Mouse (Mus musculus) left cerebral cortex, postnatal 4 days (tissue): ENCODE measurements around the gene Snu13. TPM values are rescaled to one million over a fixed set of nuclear protein-coding genes. Genes with fewer than 3 reads are reported as not detected.

Source experiments
- DNase-seq: peaks from one replicate; pipeline ENCODE4 v3.0.0-alpha.2; 2022
- intact Hi-C: fragments of 180-260 bp; cut with DNase I; formaldehyde crosslinking; loops from one replicate; pipeline ENCODE4 v1.15.1; 2025
- total RNA-seq, 2 experiments: library from RNA; stranded (reverse); gene quantifications; 2 replicates each; pipeline ENCODE4 v1.2.3; 2021

The Snu13 gene
- total RNA-seq, 2 experiments from 2014 or later: 123 to 130 TPM

DNA sequence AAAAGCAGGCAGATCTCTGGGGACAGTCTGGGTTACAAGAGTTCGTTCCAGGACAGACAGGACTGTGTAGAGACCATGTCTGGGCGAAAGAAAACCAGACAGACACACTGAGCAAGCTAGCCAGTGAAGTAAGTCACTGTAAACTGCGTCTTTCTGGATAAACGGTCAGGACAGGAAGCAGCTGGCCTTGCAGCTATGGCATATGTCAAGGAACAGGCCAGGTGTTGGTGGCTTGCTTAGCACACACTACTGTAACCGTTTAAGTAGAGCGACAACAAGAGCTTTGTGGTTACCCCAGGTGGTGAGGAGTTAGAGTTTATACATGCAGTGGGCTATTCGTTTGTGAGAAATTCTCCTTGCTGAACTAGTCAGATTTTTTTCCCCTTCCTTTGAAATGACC lies 19.7 kb downstream of the Snu13 start:
- intact Hi-C loops: no loop called here
- no peak for DNase-seq

DNA sequence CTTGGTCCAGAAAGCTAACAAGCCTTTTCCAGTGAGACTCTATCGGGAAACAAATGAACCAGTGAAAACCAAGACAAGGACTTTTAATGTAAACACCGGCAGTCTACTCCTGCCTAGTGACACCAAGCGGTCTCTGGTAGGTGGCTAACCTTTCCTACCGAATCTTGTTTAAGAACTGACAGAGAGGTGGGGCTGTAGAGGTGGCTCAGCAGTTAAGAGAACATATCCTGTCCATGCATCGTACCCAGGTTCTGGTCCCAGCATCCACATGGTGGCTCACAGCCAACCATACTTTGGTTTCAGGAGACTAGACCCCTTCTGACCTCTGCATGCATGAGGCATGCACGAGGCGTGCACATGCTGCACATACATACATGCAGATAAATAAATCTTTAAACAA lies 20.1 kb downstream of the Snu13 start:
- intact Hi-C loops: no loop called here
- DNase-seq: no peak

DNA sequence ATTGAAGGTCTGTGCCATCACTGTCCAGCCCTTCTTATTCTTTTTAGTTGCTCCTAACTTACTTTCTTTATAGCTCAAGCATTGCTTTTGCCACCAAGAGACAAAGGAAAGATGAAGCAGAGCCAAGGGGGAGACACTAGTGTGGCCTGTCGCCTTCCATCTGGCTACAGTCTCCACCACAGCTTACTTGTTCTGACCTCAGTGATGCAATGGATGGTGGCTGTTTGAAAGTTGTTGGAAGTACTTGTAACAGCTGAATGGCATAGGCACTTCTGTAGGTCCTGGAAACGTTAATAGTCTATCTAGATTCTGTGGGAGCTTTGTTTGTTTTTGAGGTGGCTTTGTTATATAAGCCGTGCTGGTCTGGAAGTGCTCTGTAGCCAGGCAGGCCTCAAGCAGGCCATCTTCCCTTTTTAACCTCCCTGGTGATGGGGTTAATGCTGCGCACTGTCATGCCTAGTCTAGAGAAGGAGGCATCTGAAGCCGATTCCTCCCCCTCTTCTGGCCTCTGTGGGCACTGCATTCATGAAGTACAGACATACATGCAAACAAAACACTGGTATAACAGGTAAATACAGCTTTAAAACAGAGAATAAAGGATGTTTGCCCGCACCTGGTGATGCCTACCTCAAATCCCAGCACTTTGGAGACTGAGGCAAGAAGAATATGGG lies 23.3 kb downstream of the Snu13 start:
- intact Hi-C loops: no loop called here
- DNase-seq: no peak

DNA sequence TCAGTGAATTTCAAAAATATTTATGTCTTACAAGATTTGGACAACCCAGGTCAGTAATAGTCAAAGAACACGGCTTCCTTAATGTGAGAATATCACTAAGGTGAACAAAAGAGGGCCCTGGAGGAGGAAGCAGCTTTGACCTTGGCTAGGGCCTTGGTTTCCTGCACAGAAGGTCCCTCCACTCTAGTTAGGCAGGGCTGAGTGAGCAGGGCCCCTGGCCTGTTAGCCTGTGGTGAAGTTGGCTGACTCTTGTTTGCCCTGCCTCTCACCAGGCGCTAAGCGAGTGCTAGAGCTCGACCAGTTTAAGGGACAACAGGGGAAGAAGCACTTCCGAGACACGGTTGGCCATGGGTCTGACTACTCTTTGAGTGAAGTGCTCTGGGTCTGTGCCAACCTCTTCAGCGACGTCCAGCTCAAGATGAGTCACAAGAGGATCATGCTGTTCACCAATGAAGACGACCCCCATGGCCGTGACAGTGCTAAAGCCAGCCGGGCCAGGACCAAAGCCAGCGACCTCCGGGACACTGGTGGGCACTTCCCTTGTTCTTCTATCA lies 24.8 kb downstream of the Snu13 start:
- intact Hi-C loops: no loop called here
- DNase-seq: no peak

DNA sequence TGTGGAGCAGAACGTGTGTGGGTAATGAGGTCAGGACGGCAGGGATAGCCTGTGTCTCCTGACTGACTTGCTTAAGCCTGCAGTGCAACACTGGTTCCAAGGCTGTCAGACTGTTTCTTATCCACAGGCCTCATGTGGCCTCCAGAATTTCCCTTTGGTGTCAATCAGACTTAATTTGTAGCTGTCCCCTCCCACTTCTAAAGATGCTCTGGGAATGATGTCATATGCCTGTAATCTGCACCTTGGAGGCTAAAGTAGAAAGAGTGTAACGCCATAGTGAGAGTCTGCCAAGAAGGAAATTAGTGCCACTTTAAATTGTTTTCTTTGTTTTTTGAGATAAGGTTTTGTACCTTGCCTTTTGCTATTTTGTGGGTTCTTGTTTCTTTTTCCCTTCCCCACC lies 28.1 kb downstream of the Snu13 start:
- intact Hi-C loops: no loop called here
- DNase-seq: no peak

DNA sequence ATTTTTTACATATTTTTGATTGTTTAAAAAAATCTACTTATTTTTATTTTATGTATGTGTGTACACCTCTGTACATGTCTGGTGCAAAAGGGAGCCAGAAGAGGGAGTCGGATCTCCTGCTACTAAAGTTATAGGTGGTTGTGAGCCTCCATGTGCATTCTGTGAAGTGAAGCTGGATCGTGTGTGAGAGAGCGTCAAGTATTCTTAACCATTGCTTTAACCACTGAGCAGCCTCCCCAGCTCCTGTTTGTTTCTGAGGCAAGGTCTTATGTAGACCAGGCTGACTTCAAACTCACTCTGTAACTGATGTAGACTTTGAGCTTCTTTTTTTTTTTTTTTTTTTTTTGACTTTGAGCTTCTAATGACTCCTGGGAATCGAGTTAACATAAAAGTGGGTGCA lies 29.9 kb downstream of the Snu13 start:
- no peak for DNase-seq
- intact Hi-C loops: no loop called here

DNA sequence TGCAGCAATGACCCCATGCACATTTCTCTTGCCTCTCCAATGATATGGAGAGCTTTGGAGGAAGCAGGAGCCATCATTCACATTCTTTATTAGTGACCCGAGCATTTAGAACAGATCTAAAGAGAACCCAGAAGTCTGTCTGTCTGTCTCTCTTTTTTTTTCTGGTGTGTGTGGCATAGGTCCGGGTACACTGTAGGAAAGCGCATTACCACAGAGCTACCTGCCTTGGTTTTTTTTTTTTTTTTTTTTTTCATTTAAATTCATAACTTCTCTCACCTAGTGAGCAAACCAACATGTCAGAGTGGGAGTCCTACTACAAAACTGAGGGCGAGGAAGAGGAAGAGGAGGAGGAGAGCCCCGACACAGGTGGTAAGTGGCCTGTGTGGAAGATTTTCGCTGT lies 30.6 kb downstream of the Snu13 start:
- no peak for DNase-seq
- intact Hi-C loops: no loop called here

DNA sequence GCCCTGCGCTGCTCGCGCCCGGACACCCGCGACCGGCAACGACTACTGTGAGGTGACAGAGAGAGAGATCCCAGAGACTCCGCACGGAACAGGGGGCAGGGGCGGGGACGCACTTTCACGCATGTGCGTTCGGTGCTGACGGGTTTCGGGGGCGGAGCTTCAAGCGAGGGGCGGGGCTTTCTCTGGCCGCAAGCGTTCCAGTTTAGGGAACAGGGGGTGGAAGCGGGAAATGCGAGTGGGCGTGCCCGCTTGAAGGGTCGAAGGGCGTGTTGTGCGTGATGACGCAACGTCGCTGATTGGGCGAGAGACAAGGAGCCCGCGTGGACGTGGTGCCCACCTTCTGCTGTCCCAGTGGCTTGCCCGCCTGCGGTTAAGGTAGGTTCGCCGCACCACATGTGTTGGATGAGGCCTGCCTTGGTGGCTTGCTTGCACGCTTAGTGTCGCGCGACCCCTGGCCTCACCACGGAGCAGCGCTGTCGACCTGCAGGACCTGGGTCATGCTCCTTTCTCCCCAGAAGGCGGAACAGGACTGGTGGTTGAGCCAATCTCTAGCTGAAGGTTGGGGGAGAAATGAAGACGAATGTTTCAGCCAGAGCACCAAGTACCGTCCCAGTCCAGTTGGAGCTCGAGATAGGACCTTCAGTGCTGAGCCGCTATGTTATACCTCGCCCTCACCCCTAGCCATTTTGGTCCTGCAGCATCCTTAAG lies 31.1 kb downstream of the Snu13 start:
- intact Hi-C loops: no loop called here
- peak; percentile 100 for DNase-seq

DNA sequence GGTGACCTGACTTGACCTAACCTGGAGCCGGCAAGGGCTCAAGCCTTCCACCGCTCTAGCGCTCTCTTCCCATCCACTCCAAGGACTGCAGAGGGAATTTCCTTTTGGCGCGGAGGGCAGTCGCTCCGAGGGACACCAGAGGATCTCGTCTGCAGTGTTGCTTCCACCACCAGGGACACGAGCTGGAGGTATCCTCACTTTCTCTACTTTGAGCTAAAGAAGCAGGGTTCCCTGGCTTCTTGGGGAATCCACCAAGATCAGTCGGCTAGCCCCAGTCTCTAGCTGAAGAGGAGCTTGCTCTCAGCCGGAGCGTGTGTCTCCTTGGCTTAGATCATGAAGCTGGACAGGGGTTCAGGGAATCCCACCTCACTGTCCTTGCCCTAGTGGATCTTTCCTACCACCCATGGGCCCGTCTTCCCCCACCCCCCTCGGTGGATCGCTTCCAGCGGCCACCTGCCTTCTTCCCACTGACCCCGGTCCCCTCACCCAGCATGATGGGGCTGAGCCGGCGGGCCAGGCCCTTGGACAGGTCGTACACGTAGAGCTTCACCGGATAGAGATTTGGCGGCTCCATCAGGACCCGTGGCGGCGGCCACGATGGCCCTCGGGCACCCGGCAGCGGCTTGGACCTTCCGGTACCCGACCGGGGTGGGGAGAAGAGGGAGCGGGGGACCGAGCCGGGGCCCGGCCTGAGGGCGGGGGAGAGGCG lies 31.9 kb downstream of the Snu13 start:
- peak; percentile 62 for DNase-seq
- intact Hi-C loops: no loop called here

DNA sequence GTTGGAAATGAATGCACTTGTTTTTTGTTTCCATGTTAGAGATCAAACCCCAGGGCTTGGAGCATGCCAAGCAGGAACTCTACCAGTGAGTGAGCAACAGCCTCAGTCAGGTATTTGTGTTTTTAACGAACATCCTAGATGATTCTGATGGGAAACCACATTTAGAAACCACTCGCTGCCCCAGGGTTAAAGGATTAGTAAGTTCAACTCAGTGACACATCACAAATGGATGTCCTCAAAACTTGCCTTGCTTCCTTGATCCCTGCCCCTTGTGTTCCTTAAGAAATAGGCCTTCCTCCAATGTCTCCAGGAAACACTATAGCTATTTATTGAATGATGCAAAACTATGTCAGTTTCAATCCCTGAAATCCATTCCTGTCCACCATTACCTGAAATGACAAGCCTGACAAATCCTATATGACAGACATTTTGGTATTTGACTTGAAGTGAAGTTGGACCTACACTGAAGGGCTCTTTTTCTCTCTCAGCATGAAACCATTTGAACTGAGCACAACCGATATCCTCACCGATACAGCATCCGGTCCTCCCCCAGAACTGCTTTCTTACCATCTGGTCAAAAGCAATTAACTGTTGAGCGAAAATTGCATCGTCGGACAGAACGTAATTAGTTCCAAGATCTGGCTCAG lies 32.5 kb downstream of the Snu13 start:
- no peak for DNase-seq
- intact Hi-C loops: no loop called here

DNA sequence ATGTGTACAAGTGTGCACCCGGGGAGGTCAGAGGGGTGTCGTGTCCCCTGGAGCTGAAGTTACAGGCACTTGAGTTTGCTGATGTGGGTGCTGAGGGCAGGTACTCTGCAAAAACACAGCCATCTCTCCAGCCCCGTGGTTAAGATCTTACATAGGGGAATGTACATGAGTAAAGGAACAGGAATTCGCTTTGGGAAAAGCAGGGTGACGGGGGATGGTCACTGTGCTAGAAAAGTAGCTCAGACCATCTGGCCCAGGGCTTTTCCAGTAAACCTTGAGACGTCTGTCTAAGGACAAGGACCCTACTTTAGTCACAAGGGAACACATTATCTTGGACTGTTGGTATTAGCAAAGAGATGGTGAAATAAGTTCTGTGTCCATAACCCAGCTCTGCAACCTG lies 35.5 kb downstream of the Snu13 start:
- intact Hi-C loops: no loop called here
- no peak for DNase-seq

DNA sequence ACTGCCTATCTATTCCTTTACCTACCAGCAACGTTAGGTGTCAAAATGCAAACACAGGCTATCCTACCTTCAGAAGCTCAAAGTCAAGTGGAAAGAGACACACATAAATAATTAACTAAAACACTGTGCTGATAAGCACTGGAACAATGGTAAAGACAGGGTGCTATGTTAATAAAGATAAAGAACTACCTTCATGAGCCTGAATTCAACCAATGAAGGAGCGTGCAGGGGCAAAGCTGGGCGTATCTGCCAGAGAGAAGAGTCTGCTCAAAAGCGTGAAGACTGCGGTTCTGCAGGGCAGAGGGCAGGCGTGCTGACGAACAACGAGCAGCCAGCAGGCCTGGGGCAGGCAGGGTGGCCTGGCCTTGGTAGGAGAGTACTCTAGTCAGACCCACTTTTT lies 43.1 kb downstream of the Snu13 start:
- intact Hi-C loops: no loop called here
- DNase-seq: no peak

DNA sequence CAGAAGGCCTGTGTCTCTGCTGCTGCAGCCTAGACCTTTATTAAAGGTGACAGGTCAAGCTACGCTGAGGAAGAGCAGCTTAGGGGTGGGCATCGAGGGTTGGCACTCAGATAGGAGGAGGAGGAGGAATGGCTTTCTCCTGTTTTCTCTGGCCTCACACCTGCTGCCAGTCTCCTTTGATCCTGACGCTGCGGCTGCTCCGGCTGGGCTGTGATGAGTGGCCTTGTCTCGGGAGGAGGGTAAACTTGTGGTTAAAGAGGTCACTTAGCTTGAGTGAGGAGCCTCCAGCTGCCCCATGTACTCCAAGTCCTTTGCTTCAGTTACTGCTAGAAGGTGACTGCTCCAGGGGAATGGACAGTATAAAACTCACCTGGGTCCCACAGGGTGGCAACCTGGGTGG lies 53.4 kb downstream of the Snu13 start:
- DNase-seq: no peak
- intact Hi-C loops: no loop called here

DNA sequence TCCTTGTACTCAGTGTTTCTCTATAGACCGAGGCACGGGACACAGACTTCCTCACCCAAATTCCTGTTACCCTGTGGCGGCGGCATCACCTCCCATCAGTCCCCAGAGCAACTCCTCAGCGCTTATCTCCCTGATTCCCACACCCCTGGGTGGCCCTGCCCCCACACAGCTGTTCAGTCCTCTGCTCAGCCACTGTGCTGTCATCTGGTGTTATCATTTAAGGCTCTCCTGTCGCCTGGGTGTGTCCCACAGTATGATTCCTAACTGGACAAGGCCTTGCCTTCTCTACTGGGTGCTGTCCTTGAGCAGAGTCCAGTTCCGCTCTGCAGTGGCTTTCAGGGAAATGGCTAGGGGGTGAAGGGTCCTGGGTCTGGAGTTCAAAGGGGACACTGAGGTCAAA lies 56.8 kb downstream of the Snu13 start:
- intact Hi-C loops: no loop called here
- no peak for DNase-seq

Other genes with a start within 250 kb of the Snu13 start
- gene Tef, start 245.2 kb downstream of the Snu13 start, total RNA-seq: 10 to 100 TPM; 68.1 to 69.6 TPM
- gene Tob2, start 188.8 kb downstream of the Snu13 start, total RNA-seq: 10 to 100 TPM; 20.3 to 22.6 TPM
- gene Phf5a, start 175.7 kb downstream of the Snu13 start, total RNA-seq: 10 to 100 TPM; 51.8 to 59.7 TPM
- 100 to 1,000 TPM; 273 to 304 TPM for gene Aco2, start 175.3 kb downstream of the Snu13 start, total RNA-seq
- 10 to 100 TPM; 45.7 to 48.1 TPM for gene Polr3h, start 121.4 kb downstream of the Snu13 start, total RNA-seq
- gene Csdc2, start 110.8 kb downstream of the Snu13 start, total RNA-seq: 100 to 1,000 TPM; 191 to 201 TPM
- gene Pmm1, start 86.7 kb downstream of the Snu13 start, total RNA-seq: 100 to 1,000 TPM; 138 to 140 TPM
- gene 1700029P11Rik, start 67.1 kb downstream of the Snu13 start, total RNA-seq: not detected
- 10 to 100 TPM; 28.3 to 28.7 TPM for gene Xrcc6, start 59.8 kb downstream of the Snu13 start, total RNA-seq
- gene Desi1, start 13.7 kb downstream of the Snu13 start, total RNA-seq: 10 to 100 TPM; 64.8 to 72.7 TPM
- gene 4930407I10Rik, start 11.6 kb upstream of the Snu13 start, total RNA-seq: not detected
- gene Mei1, start 22.4 kb upstream of the Snu13 start, total RNA-seq: under 1 TPM in 1 of 2 experiments, not detected in 1; 0.10 TPM
- gene Ccdc134, start 80.3 kb upstream of the Snu13 start, total RNA-seq: 10 to 100 TPM; 11.3 to 12.4 TPM
- 100 to 1,000 TPM; 233 to 234 TPM for gene Srebf2, start 99.6 kb upstream of the Snu13 start, total RNA-seq
- 1 to 10 TPM; 1.5 to 2.0 TPM for gene Shisa8, start 165.2 kb upstream of the Snu13 start, total RNA-seq
- 1 to 10 TPM in 1 of 2 experiments, under 1 TPM in 1; 0.46 to 1.1 TPM for gene Tnfrsf13c, start 176.8 kb upstream of the Snu13 start, total RNA-seq
- gene Cenpm, start 197.2 kb upstream of the Snu13 start, total RNA-seq: 1 to 10 TPM; 6.5 to 6.9 TPM
- gene 1500009C09Rik, start 204.8 kb upstream of the Snu13 start, total RNA-seq: 10 to 100 TPM; 70.9 to 77.4 TPM
- 100 to 1,000 TPM; 666 to 687 TPM for gene Sept3, start 227.3 kb upstream of the Snu13 start, total RNA-seq